Mouse (Mus musculus) liver, embryonic 14.5 days (tissue): ENCODE results near the gene Wdr35.

Experiments
- CTCF ChIP-seq: IDR thresholded peaks from 2 replicates; pipeline ENCODE4 v1.5.1; 2016; ENCODE audit warnings: antibody characterized with exemption, low read depth, control low read depth
- EP300 ChIP-seq: IDR thresholded peaks from 2 replicates; pipeline ENCODE4 v1.6.1; 2016; ENCODE audit warnings: antibody characterized with exemption, low read depth

- no peak for TF ChIP-seq CTCF
- TF ChIP-seq EP300 = no peak
Measured at GRCm38 (mm10) chr12:9007811-9008210, 34.1 kb downstream of the Wdr35 start.
